Mouse (Mus musculus) liver, embryonic 11.5 days (tissue): ENCODE results near the gene Maml3. TPM values are rescaled to one million over a fixed set of nuclear protein-coding genes. Genes with fewer than 3 reads are reported as not detected.

Experiments
- ATAC-seq: fragments of 200-750 bp; cut with Nextera tagmentation; replicated peaks from 2 replicates; pipeline ENCODE4 v1.8.0; 2017; ENCODE audit warnings: moderate number of reproducible peaks, mild to moderate bottlenecking, moderate TSS enrichment, moderate library complexity; ENCODE audit not compliant: low FRiP score
- DNase-seq: peaks from one replicate; pipeline ENCODE4 v3.0.0-alpha.2; 2017; ENCODE audit warnings: low spot score
- H3K27ac ChIP-seq: fragments of 300-500 bp; sonication (generic); 2 replicates; pipeline ENCODE4 v1.5.1; 2014; ENCODE audit warnings: mild to moderate bottlenecking, low read depth, low read length, control low read depth
- H3K27me3 ChIP-seq: fragments of 300-500 bp; sonication (generic); replicated peaks from 2 replicates; pipeline ENCODE4 v1.6.1; 2014; ENCODE audit warnings: low read length, mixed read lengths; ENCODE audit not compliant: control insufficient read depth, insufficient read depth
- H3K36me3 ChIP-seq: fragments of 300-500 bp; sonication (generic); 2 replicates; pipeline ENCODE4 v1.6.1; 2014; ENCODE audit warnings: mild to moderate bottlenecking, low read length, moderate library complexity, mixed read lengths; ENCODE audit not compliant: control insufficient read depth, insufficient read depth
- H3K4me1 ChIP-seq: fragments of 300-500 bp; sonication (generic); replicated peaks from 2 replicates; pipeline ENCODE4 v1.6.1; 2014; ENCODE audit warnings: low read length, mixed read lengths; ENCODE audit not compliant: control insufficient read depth, insufficient read depth
- H3K4me2 ChIP-seq: fragments of 300-500 bp; sonication (generic); 2 replicates; pipeline ENCODE4 v1.6.1; 2014; ENCODE audit warnings: mild to moderate bottlenecking, control low read depth, moderate library complexity
- H3K4me3 ChIP-seq: fragments of 300-500 bp; sonication (generic); 2 replicates; pipeline ENCODE4 v1.5.1; 2014; ENCODE audit warnings: low read depth, low read length, control low read depth
- H3K9ac ChIP-seq: fragments of 300-500 bp; sonication (generic); 2 replicates; pipeline ENCODE4 v1.6.1; 2014; ENCODE audit warnings: low read depth, low read length, control low read depth
- H3K9me3 ChIP-seq: fragments of 300-500 bp; sonication (generic); 2 replicates; pipeline ENCODE4 v1.6.1; 2016; ENCODE audit warnings: low read length, inconsistent platforms, mixed read lengths; ENCODE audit not compliant: control insufficient read depth
- WGBS: fragments of 180-500 bp; shearing (Covaris S2); extraction: QIAGEN DNeasy Blood & Tissue Kit; methylation state at CpG from one replicate; pipeline ENCODE4 v1.1.7; 2014; 5-methylcytosine and 5-hydroxymethylcytosine counted together
- polyA plus RNA-seq: library from polyadenylated mRNA; unstranded; fragments of >200 nt; fragmentation: Nextera tagmentation; extraction: Ambion mirVana; gene quantifications from 2 replicates; pipeline ENCODE4 v1.2.1, GENCODE M21; 2014

Gene Maml3
- polyA plus RNA-seq, 1 experiment from 2014 or later = 3.1 TPM

- H3K27ac ChIP-seq = no peak overlapping the region
- H3K36me3 ChIP-seq = no peaks in the 10 kb centered on the region
- no peak for ATAC-seq
- no peak overlapping the region for H3K9ac ChIP-seq
- no peaks in the 10 kb centered on the region for H3K9me3 ChIP-seq
- DNase-seq = no peak
- no peak overlapping the region for H3K4me3 ChIP-seq
- 73% methylated on average over 13 of the region's 13 CpGs for WGBS
- no peaks in the 10 kb centered on the region for H3K4me1 ChIP-seq
- H3K27me3 ChIP-seq = no peaks in the 10 kb centered on the region
- H3K4me2 ChIP-seq = no peak overlapping the region
Observed at GRCm38 (mm10) chr3:51805488-51806318, 299.2 kb downstream of the Maml3 start.

GRCm38 (mm10) chr3:51803903-51804302 is 301.0 kb downstream of the Maml3 start:
- ATAC-seq (no peak), DNase-seq (no peak)
- H3K36me3 ChIP-seq = no peaks in the 10 kb centered on the region
- H3K4me3 ChIP-seq = no peak overlapping the region
- H3K9ac ChIP-seq = no peak overlapping the region
- H3K4me1 ChIP-seq = no peaks in the 10 kb centered on the region
- H3K9me3 ChIP-seq = no peaks in the 10 kb centered on the region
- H3K4me2 ChIP-seq = no peak overlapping the region
- WGBS = 72% methylated on average over 6 of the region's 6 CpGs
- no peak overlapping the region for H3K27ac ChIP-seq
- no peaks in the 10 kb centered on the region for H3K27me3 ChIP-seq

- ATAC-seq = no peak
- no peaks in the 10 kb centered on the region for H3K36me3 ChIP-seq
- H3K4me2 ChIP-seq = no peak overlapping the region
- H3K27me3 ChIP-seq = no peaks in the 10 kb centered on the region
- H3K9ac ChIP-seq = no peak overlapping the region
- H3K4me3 ChIP-seq = no peak overlapping the region
- WGBS = 89% methylated on average over 9 of the region's 9 CpGs
- no peak overlapping the region for H3K27ac ChIP-seq
- no peak for DNase-seq
- H3K9me3 ChIP-seq = no peaks in the 10 kb centered on the region
- H3K4me1 ChIP-seq = peaks cover 2% of the 10 kb centered on the region; the same call in 1 of the 2 replicates
Observed at GRCm38 (mm10) chr3:51799650-51800049, 305.2 kb downstream of the Maml3 start.

- Histone ChIP-seq H3K4me2 (peak overlapping the region; percentile 28; the same call in 1 of the 2 replicates), H3K4me1 (peaks cover 2% of the 10 kb centered on the region; the same call in 1 of the 2 replicates), H3K9me3 (no peaks in the 10 kb centered on the region), H3K27me3 (no peaks in the 10 kb centered on the region), H3K27ac (no peak overlapping the region), H3K9ac (no peak overlapping the region), H3K4me3 (no peak overlapping the region), H3K36me3 (no peaks in the 10 kb centered on the region)
- WGBS = 63% methylated on average over 6 of the region's 6 CpGs
- no peak for DNase-seq
- ATAC-seq = no peak
Observed at GRCm38 (mm10) chr3:51796838-51797237, 308.0 kb downstream of the Maml3 start.

GRCm38 (mm10) chr3:51796219-51796828 is 308.6 kb downstream of the Maml3 start:
- H3K36me3 ChIP-seq = no peaks in the 10 kb centered on the region
- H3K4me3 ChIP-seq = no peak overlapping the region
- H3K4me2 ChIP-seq = peak overlapping the region; percentile 28; the same call in 1 of the 2 replicates
- no peak for DNase-seq
- no peak overlapping the region for H3K27ac ChIP-seq
- 0 out of 2 replicates have a peak, but pooled peaks have one; percentile 45 for ATAC-seq
- WGBS = 60% methylated on average over 12 of the region's 12 CpGs
- peaks cover 2% of the 10 kb centered on the region; the same call in 1 of the 2 replicates for H3K4me1 ChIP-seq
- no peak overlapping the region for H3K9ac ChIP-seq
- H3K27me3 ChIP-seq = no peaks in the 10 kb centered on the region
- H3K9me3 ChIP-seq = no peaks in the 10 kb centered on the region

- DNase-seq (no peak), ATAC-seq (no peak)
- Histone ChIP-seq H3K9me3 (no peaks in the 10 kb centered on the region), H3K36me3 (no peaks in the 10 kb centered on the region), H3K27ac (no peak overlapping the region), H3K27me3 (no peaks in the 10 kb centered on the region), H3K9ac (no peak overlapping the region), H3K4me3 (no peak overlapping the region), H3K4me2 (no peak overlapping the region), H3K4me1 (peaks cover 23% of the 10 kb centered on the region)
- WGBS = 77% methylated on average over 7 of the region's 7 CpGs
Observed at GRCm38 (mm10) chr3:51791542-51791941, 313.3 kb downstream of the Maml3 start.

- no peak overlapping the region for H3K4me3 ChIP-seq
- no peaks in the 10 kb centered on the region for H3K36me3 ChIP-seq
- H3K27ac ChIP-seq = peak overlapping the region; percentile 46; the same call in 1 of the 2 replicates
- peak overlapping the region; percentile 59 for H3K4me2 ChIP-seq
- 55% methylated on average over 10 of the region's 10 CpGs for WGBS
- peaks cover 23% of the 10 kb centered on the region for H3K4me1 ChIP-seq
- no peaks in the 10 kb centered on the region for H3K9me3 ChIP-seq
- ATAC-seq (no peak), DNase-seq (no peak)
- H3K9ac ChIP-seq = no peak overlapping the region
- H3K27me3 ChIP-seq = no peaks in the 10 kb centered on the region
Observed at GRCm38 (mm10) chr3:51789389-51789904, 315.4 kb downstream of the Maml3 start.

- ATAC-seq (peak; percentile 61), DNase-seq (peak; percentile 63)
- H3K27me3 ChIP-seq = no peaks in the 10 kb centered on the region
- H3K27ac ChIP-seq = peak overlapping the region; percentile 46; the same call in 1 of the 2 replicates
- peaks cover 23% of the 10 kb centered on the region for H3K4me1 ChIP-seq
- peak overlapping the region; percentile 59 for H3K4me2 ChIP-seq
- H3K4me3 ChIP-seq = peak overlapping the region; percentile 25
- no peaks in the 10 kb centered on the region for H3K36me3 ChIP-seq
- WGBS = 1% methylated on average over 17 of the region's 17 CpGs
- 0 out of 2 replicates have a peak overlapping the region, but pooled peaks have one; percentile 11 for H3K9ac ChIP-seq
- H3K9me3 ChIP-seq = no peaks in the 10 kb centered on the region
Observed at GRCm38 (mm10) chr3:51788591-51789339, 316.1 kb downstream of the Maml3 start.
